Mouse (Mus musculus) cerebellum, adult 2 months (tissue): ENCODE results near the gene Ttc34. TPM values are rescaled to one million over a fixed set of nuclear protein-coding genes. Genes with fewer than 3 reads are reported as not detected.

Experiments
- DNase-seq, 2 experiments: peaks; one replicate each; pipeline ENCODE4 v3.0.0; 2021
- H3K27ac ChIP-seq: fragments of 200-500 bp; 2 replicates; pipeline ENCODE4 v1.5.1; 2012; ENCODE audit warnings: low read length, control low read depth, inconsistent platforms; ENCODE audit not compliant: insufficient read depth
- H3K27me3 ChIP-seq: fragments of 200-500 bp; 2 replicates; pipeline ENCODE4 v1.6.1; 2012; ENCODE audit warnings: inconsistent platforms, mild to moderate bottlenecking, low read length, moderate library complexity; ENCODE audit not compliant: control insufficient read depth, insufficient read depth
- H3K4me1 ChIP-seq: fragments of 200-500 bp; 2 replicates; pipeline ENCODE4 v1.6.1; 2011; ENCODE audit warnings: low read length; ENCODE audit not compliant: control insufficient read depth, insufficient read depth
- H3K4me3 ChIP-seq: fragments of 200-500 bp; replicated peaks from 2 replicates; pipeline ENCODE3; 2011; ENCODE audit warnings: mild to moderate bottlenecking, low read depth, low read length, control low read depth; ENCODE audit not compliant: insufficient read depth
- CTCF ChIP-seq: fragments of 200-500 bp; IDR thresholded peaks from 2 replicates; pipeline ENCODE4 v1.5.1; 2011; ENCODE audit warnings: low read depth, mild to moderate bottlenecking, control low read depth, low read length, moderate library complexity, borderline replicate concordance; ENCODE audit not compliant: insufficient read depth
- POLR2A ChIP-seq: fragments of 200-500 bp; IDR thresholded peaks from 2 replicates; pipeline ENCODE4 v1.6.1; 2011; ENCODE audit warnings: low read length, control low read depth, borderline replicate concordance; ENCODE audit not compliant: insufficient read depth
- WGBS: fragments of 180-500 bp; shearing (Covaris S2); methylation state at CpG from one replicate; pipeline ENCODE4 v1.1.7; 2018; 5-methylcytosine and 5-hydroxymethylcytosine counted together
- polyA plus RNA-seq: library from polyadenylated mRNA; depleted of rRNA; stranded (reverse); fragments of >200 nt; gene quantifications from 2 replicates; pipeline ENCODE4 v1.2.3, GENCODE M21; 2012

Gene Ttc34
- polyA plus RNA-seq, 1 experiment = 2.6 TPM

DNA sequence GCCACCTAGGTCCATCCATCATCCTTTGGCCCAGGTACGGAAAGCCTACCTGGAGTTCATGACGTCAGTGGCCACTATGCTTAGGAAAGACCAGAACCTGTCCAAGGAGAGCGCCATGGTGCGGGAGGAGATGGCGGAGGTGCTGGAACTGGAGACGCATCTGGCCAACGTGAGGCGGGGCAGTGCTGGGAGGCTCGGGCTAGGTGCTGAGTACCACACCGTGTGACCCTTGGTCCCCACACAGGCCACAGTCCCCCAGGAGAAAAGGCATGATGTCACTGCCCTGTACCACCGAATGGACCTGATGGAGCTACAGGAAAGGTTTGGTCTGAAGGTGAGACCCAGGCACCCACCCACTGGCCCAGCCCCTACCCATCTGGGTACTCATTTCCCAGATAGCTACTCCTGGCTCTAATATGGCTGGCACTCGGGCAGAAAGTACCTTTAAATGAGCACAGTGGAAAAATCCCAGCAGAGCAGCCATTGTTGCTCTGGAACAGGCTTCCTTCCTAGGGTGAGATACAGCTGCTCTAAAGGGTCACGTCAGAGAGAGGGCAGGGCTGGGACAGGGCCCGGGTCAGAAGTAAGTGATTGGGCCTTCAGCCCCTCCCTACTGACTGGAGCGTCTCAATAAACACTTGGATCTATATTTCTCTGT lies 50.5 kb downstream of the Ttc34 start:
- WGBS = 58% methylated on average over 15 of the region's 15 CpGs
- peaks cover 34% of the 10 kb centered on the region for H3K4me1 ChIP-seq
- DNase-seq = no peak
- H3K27me3 ChIP-seq = no peaks in the 10 kb centered on the region
- peak overlapping the region; percentile 89; the same call in 1 of the 2 replicates for H3K27ac ChIP-seq
- TF ChIP-seq CTCF = no peak
- TF ChIP-seq POLR2A = no peak
- no peak overlapping the region for H3K4me3 ChIP-seq

DNA sequence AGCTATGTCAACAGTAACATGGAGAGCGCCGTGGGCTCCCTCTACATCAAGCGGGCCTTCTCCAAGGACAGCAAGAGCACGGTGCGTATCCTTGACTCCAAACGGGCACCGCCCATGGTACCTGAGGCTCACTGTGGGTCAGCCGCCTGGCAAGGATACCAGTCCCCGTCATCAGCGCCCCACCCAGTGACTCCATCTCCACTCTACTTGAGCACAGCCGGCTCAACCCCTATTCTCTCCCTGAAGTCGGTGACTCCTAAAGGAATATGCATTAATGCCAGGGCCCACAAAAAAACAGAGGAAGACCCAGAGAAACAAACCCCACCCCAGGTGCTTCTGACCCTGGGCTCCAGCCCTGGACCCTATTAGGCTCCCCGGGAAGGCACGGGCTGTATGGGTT lies 53.6 kb downstream of the Ttc34 start:
- no peak for DNase-seq
- Histone ChIP-seq H3K4me3 (no peak overlapping the region), H3K27ac (no peak overlapping the region), H3K27me3 (no peaks in the 10 kb centered on the region), H3K4me1 (peaks cover 37% of the 10 kb centered on the region)
- WGBS = 76% methylated on average over 14 of the region's 14 CpGs
- TF ChIP-seq POLR2A (no peak), CTCF (no peak)

DNA sequence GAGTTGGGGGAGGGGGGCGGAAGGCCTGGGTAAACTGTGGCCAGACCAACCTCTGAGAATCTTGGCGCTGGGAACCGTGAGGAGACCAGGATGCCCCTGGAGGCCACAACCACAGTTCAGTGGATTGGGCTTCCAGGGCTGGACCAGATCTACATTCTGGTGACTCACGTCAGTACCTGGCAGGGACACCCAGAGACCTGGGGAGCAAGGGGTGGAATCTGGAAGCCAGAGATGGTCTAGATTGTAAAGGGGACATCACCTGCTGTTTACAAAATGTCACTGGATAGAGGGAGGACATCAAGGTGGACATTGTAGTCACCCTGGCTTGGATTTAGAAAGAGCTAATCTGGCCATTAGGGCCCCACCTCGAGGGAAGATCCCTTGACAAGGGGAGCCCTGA lies 58.3 kb downstream of the Ttc34 start:
- TF ChIP-seq CTCF = no peak
- no peak for TF ChIP-seq POLR2A
- peak in 1 of 2 experiments; percentile 63 for DNase-seq
- 29% methylated on average over 5 of the region's 5 CpGs for WGBS
- Histone ChIP-seq H3K4me1 (peaks cover 31% of the 10 kb centered on the region), H3K4me3 (no peak overlapping the region), H3K27me3 (no peaks in the 10 kb centered on the region), H3K27ac (peak overlapping the region; percentile 15; the same call in 1 of the 2 replicates)

DNA sequence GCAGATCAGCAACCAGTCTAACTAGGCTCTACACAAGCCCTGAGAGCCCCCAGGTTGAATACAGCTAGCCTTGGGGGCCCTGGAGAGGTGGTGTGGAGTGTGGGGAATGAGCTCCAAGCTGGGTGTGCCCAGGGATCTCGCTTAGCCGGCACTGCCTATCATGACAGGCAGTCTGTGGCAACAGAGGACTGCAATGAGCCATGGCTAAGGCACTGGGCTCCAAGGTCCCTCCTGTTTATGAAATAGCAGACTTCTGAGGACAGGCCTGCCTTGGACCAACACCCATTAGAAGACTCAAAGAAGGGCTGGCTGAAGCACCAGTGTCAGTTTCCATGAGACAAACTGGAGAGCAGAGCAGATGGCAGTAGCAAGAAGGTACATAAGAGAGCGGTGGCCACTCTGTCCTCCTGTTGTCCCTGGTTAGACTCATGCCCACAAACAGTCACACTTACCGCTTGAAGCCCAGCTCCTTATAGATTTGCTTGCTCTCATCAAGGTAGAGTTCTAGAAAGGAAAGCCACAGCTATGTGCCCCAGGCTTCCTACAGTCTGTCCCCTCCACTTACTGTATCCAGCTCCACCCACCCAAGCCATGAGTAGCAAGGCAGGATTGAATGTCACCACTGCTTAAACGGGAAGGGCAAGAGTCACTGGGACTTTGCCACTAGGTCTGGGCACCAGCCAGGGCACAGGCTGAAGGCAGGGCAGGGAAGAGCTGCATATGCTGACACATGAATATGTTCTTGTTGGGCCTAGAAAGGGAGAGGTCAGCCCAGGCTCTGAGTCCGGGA lies 60.6 kb downstream of the Ttc34 start:
- 9% methylated on average over 6 of the region's 6 CpGs for WGBS
- Histone ChIP-seq H3K4me3 (peak overlapping the region; percentile 88), H3K4me1 (peaks cover 25% of the 10 kb centered on the region), H3K27ac (peak overlapping the region; percentile 75), H3K27me3 (no peaks in the 10 kb centered on the region)
- DNase-seq = peak; percentile 50 to 55
- no peak for TF ChIP-seq CTCF
- 0 out of 2 replicates have a peak, but pooled peaks have one; percentile 18 for TF ChIP-seq POLR2A

DNA sequence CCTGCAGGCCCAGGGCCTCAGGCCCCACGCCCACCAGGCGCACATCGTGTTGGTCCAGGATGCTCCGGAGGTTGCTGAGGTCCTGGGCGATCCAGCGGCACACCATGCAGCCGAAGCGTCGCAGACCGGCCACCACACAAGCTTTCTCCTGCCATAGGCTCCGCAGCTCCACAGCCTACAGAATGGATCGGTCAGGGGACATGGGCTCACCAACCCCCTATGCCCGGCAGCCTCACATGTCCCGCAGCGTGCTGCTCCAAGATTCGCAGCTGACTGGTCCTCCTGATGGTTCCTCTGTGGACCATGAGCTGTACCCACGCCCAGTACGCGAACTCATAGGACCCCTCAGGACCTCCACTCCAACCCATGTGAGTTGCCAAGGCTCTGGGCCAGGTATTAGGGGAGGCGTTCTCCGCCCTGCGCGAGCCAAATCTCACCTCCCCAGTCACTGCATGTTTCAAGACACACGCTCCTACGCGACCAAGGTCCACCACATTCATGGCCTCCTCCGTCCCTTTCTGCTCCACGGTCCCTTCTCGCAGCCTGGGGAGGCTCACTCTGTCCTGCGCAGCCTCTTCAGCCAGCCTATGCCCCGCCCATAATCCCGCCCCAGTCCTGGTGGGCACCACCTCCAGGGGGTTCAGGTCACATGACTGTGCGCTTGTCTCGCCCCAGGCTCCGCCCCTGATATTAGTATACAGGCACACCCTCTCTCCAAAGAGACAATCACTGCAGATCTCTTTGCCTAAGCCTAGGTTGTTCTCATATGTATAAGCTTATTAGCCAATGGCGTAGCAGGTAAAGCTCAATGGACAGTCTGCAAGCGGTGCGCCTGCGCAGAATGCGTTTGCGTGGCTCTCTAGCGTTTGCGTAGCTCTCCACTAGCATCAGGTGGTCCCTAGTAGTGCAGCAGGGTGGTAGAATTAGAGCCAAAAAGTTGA lies 61.5 kb downstream of the Ttc34 start, which contains the start of gene Fam213b:
Fam213b (minus strand) TSS at position 630 of the 941 bp plus-strand sequence.
- peak within 1 kb of the TSS; percentile 75 for H3K27ac ChIP-seq
- no peaks in the 10 kb centered on the region for H3K27me3 ChIP-seq
- WGBS = under 1% methylated on average over 43 of the region's 43 CpGs
- peak; percentile 84 to 89 for DNase-seq
- peak within 1 kb of the TSS; percentile 88 for H3K4me3 ChIP-seq
- H3K4me1 ChIP-seq = peaks cover 25% of the 10 kb centered on the region
- TF ChIP-seq CTCF (no peak), POLR2A (peak; percentile 98)

DNA sequence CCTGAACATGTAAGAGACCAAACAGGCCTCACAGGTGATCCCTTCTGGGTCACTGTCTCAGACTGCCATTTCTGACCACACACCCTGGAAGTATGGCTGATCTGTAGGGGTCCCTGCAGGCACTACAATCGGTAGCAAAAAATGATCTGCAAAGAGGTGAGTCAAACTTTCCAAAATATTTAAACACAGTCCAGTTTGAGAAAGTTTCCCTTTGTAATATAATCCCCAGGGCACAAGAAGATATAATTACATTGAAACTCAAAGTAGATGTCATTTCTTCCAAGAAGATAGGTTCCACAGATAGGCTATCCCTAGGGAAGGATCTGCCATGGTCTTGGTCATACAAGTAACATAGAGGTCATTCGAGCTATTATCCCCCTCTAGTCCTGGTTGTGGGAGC lies 65.1 kb downstream of the Ttc34 start:
- WGBS = 83% methylated on average over 2 of the region's 2 CpGs
- Histone ChIP-seq H3K4me1 (no peaks in the 10 kb centered on the region; the same call in 1 of the 2 replicates), H3K4me3 (no peak overlapping the region), H3K27ac (no peak overlapping the region), H3K27me3 (no peaks in the 10 kb centered on the region)
- TF ChIP-seq POLR2A (no peak), CTCF (no peak)
- DNase-seq = no peak

DNA sequence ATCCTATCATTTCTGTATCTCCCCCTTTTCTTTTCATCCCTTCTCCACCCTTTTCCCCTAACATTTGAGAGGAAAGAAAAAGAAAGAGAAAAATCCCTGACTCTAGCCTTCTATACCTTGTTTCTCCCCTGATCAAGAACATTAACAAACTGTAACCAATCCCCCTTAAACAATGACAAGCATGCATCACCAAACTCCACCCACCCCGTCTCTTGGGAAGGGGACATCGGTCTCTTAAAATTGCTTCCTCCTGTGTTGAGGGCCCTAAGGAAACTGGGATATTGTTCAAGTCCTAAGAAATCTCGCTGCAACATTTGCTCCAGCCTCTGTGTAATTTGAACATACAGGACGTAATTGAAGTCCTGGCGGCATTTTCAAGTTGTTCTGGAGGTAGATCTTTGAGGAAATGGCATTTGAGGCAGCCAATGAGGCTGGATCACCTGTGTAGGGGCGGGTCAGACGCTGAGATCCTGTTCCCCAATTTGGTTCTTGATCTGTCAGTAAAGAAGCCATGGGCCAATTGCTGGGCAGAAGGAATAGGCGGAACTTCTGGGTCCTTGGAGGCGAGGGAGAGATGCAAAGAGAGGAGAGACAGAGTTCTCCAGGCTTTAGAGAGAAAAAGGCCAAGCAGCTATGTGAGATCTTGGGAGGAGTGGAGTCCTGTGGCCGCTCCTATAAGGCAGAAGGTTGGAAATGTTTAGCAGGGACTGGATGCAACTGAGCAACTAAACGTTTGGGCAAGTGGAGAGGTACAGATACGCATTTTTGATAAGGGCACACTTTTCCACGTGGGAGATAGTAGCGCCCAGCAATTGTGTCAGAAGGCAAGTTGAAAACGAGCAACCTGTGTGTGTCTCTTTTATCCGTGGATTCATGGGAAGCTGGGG lies 67.2 kb downstream of the Ttc34 start:
- H3K4me3 ChIP-seq = peak overlapping the region; percentile 65
- TF ChIP-seq CTCF (no peak), POLR2A (no peak)
- DNase-seq = peak; percentile 88 to 90
- WGBS = 6% methylated on average over 16 of the region's 16 CpGs
- H3K27me3 ChIP-seq = no peaks in the 10 kb centered on the region
- peaks cover 4% of the 10 kb centered on the region; the same call in 1 of the 2 replicates for H3K4me1 ChIP-seq
- no peak overlapping the region for H3K27ac ChIP-seq
